Mouse (Mus musculus) small intestine, adult 2 months (tissue): ENCODE measurements at regions not wholly inside any gene's neighbourhood (a gene's known extent, or its start where the extent isn't known, plus 50 kb on each side); places are given as distances from the start of the nearest gene placed in this dataset.
"Not testable (repeated sequence)": the region's sequence is repeated elsewhere in the genome, so short reads cannot be mapped to it uniquely, and the experiment has no call there.

ENCODE experiments used
- H3K27ac ChIP-seq: fragments of 200-500 bp; 2 replicates; pipeline ENCODE4 v1.5.1; 2012; ENCODE audit warnings: low read depth, low read length, control low read depth, inconsistent platforms; ENCODE audit not compliant: insufficient read depth
- H3K27me3 ChIP-seq: fragments of 200-500 bp; 2 replicates; pipeline ENCODE4 v1.6.1; 2012; ENCODE audit warnings: mild to moderate bottlenecking, moderate library complexity, low read length, inconsistent platforms; ENCODE audit not compliant: control insufficient read depth, insufficient read depth
- H3K36me3 ChIP-seq: fragments of 200-500 bp; 2 replicates; pipeline ENCODE4 v1.6.1; 2012; ENCODE audit warnings: mild to moderate bottlenecking, low read length, control low read depth, inconsistent platforms; ENCODE audit not compliant: control insufficient read depth, insufficient read depth
- H3K4me1 ChIP-seq: fragments of 200-500 bp; 2 replicates; pipeline ENCODE4 v1.6.1; 2012; ENCODE audit warnings: low read length, inconsistent platforms, mixed read lengths; ENCODE audit not compliant: control insufficient read depth, insufficient read depth, insufficient read length
- H3K4me3 ChIP-seq: fragments of 200-500 bp; 2 replicates; pipeline ENCODE4 v1.5.1; 2012; ENCODE audit warnings: low read depth, mild to moderate bottlenecking, control low read depth, inconsistent platforms, low read length, moderate library complexity
- CTCF ChIP-seq: fragments of 200-500 bp; IDR thresholded peaks from 2 replicates; pipeline ENCODE4 v1.5.1; 2012; ENCODE audit warnings: low read depth, mild to moderate bottlenecking, control low read depth, inconsistent platforms, low read length, moderate library complexity, mixed read lengths; ENCODE audit not compliant: insufficient replicate concordance, insufficient read length; ENCODE audit errors: extremely low read depth
- POLR2A ChIP-seq: fragments of 200-500 bp; IDR thresholded peaks from 2 replicates; pipeline ENCODE4 v1.6.1; 2012; ENCODE audit warnings: low read depth, mild to moderate bottlenecking, control low read depth, inconsistent platforms, low read length, moderate library complexity
- WGBS: fragments of 180-500 bp; shearing (Covaris S2); methylation state at CpG from one replicate; pipeline ENCODE4 v1.1.7; 2018; 5-methylcytosine and 5-hydroxymethylcytosine counted together

- Histone ChIP-seq H3K27ac (no peak overlapping the region), H3K4me3 (no peak overlapping the region), H3K27me3 (no peaks in the 10 kb centered on the region), H3K4me1 (no peaks in the 10 kb centered on the region), H3K36me3 (no peaks in the 10 kb centered on the region)
- no peak for TF ChIP-seq POLR2A
- 39% methylated on average over 3 of the region's 3 CpGs for WGBS
Measured at GRCm38 (mm10) chr5:97800017-97800416, 230.8 kb downstream of the Antxr2 start.

GRCm38 (mm10) chr5:97788175-97788574 is 242.7 kb downstream of the Antxr2 start:
- Histone ChIP-seq H3K4me3 (no peak overlapping the region), H3K27me3 (no peaks in the 10 kb centered on the region), H3K36me3 (no peaks in the 10 kb centered on the region), H3K4me1 (no peaks in the 10 kb centered on the region), H3K27ac (no peak overlapping the region)
- TF ChIP-seq POLR2A = no peak
- no peak for TF ChIP-seq CTCF
- 86% methylated on average over 9 of the region's 9 CpGs for WGBS

GRCm38 (mm10) chr5:97787001-97787400 is 243.8 kb downstream of the Antxr2 start:
- WGBS = 66% methylated on average over 5 of the region's 5 CpGs

GRCm38 (mm10) chr5:97775100-97775499 is 255.7 kb downstream of the Antxr2 start:
- not testable (repeated sequence) for H3K27ac ChIP-seq, H3K27me3 ChIP-seq, H3K36me3 ChIP-seq, H3K4me3 ChIP-seq, H3K4me1 ChIP-seq
- WGBS = 91% methylated on average over 3 of the region's 3 CpGs

More at GRCm38 (mm10) chr5:97787001-97787400, 243.8 kb downstream of the Antxr2 start:
- Histone ChIP-seq H3K4me3 (no peak overlapping the region), H3K27me3 (no peaks in the 10 kb centered on the region), H3K27ac (no peak overlapping the region), H3K4me1 (no peaks in the 10 kb centered on the region), H3K36me3 (no peaks in the 10 kb centered on the region)
- TF ChIP-seq CTCF (no peak), POLR2A (no peak)

- WGBS = 72% methylated on average over 4 of the region's 4 CpGs
- H3K27ac ChIP-seq, H3K36me3 ChIP-seq, H3K4me3 ChIP-seq, H3K27me3 ChIP-seq, H3K4me1 ChIP-seq: not testable (repeated sequence)
Measured at GRCm38 (mm10) chr5:97773451-97773850, 257.4 kb downstream of the Antxr2 start.

GRCm38 (mm10) chr5:97737339-97737738 is 280.5 kb upstream of the Gk2 start:
- no peaks in the 10 kb centered on the region for H3K27me3 ChIP-seq
- no peak overlapping the region for H3K27ac ChIP-seq
- no peak overlapping the region for H3K4me3 ChIP-seq
- H3K36me3 ChIP-seq = no peaks in the 10 kb centered on the region
- no peaks in the 10 kb centered on the region for H3K4me1 ChIP-seq
- 78% methylated on average over 2 of the region's 2 CpGs for WGBS
- TF ChIP-seq POLR2A (no peak), CTCF (no peak)

- no peak for TF ChIP-seq POLR2A
- no peak for TF ChIP-seq CTCF
- Histone ChIP-seq H3K27ac (no peak overlapping the region), H3K4me3 (no peak overlapping the region), H3K4me1 (no peaks in the 10 kb centered on the region), H3K27me3 (no peaks in the 10 kb centered on the region), H3K36me3 (no peaks in the 10 kb centered on the region)
- WGBS = 54% methylated on average over 4 of the region's 4 CpGs
Measured at GRCm38 (mm10) chr5:97730920-97731319, 274.1 kb upstream of the Gk2 start.

- H3K4me1 ChIP-seq, H3K36me3 ChIP-seq, H3K27me3 ChIP-seq, H3K27ac ChIP-seq, H3K4me3 ChIP-seq: not testable (repeated sequence)
- WGBS = 37% methylated on average over 4 of the region's 4 CpGs
Measured at GRCm38 (mm10) chr5:97719364-97719763, 262.5 kb upstream of the Gk2 start.
